Mouse (Mus musculus): ENCODE results near the gene Tubb2a. TPM values are rescaled to one million over a fixed set of nuclear protein-coding genes. Genes with fewer than 3 reads are reported as not detected.
A peak's percentile ranks its signal among the peaks of the same experiment; 100 is the strongest.
"Not testable (repeated sequence)": the region's sequence is repeated elsewhere in the genome, so short reads cannot be mapped to it uniquely, and the experiment has no call there.

Tubb2a gene
- total and polyA plus RNA-seq, 2 experiments: 27.5 to 569 TPM

GRCm38 (mm10) chr13:34076561-34077491 is 981 bp downstream of the Tubb2a start:
- DNase-seq (ENCODE audit: extremely low read depth, low read depth, low spot score): peak; percentile 90
- peak overlapping the region; percentile 66 for H3K27ac ChIP-seq (replicated peaks; ENCODE audit: insufficient read depth, low read depth, low read length)
- WGBS: 16% methylated on average over 20 of the region's 20 CpGs

GRCm38 (mm10) chr13:34075893-34076292 is 1.9 kb downstream of the Tubb2a start:
- peaks cover 13% of the 10 kb centered on the region for H3K4me1 ChIP-seq (ENCODE audit: control insufficient read depth, insufficient read depth, low read length)
- DNase-seq (ENCODE audit: extremely low read depth, low read depth, low spot score); H3K27ac ChIP-seq (replicated peaks; ENCODE audit: insufficient read depth, low read depth, low read length); H3K27me3 ChIP-seq (ENCODE audit: control insufficient read depth, insufficient read depth, low read length); H3K79me2 ChIP-seq (ENCODE audit: control insufficient read depth, insufficient read depth, low read length); H3K9ac ChIP-seq (ENCODE audit: low read depth, low read length); H3K4me3 ChIP-seq (ENCODE audit: insufficient read depth, low read depth, low read length); H3K36me3 ChIP-seq (ENCODE audit: control insufficient read depth, insufficient read depth, low read length): not testable (repeated sequence)
- WGBS: 50% methylated on average over 6 of the region's 6 CpGs

More at GRCm38 (mm10) chr13:34076561-34077491, 981 bp downstream of the Tubb2a start:
- TF ChIP-seq POLR2A (IDR thresholded peaks at IDR 0.05; ENCODE audit: extremely low read depth, insufficient read depth, low read length) (no peak), CTCF (IDR thresholded peaks at IDR 0.05; ENCODE audit: low read depth, low read length) (0 out of 2 replicates have a peak, but pooled peaks have one; percentile 9)
- Histone ChIP-seq H3K79me2 (ENCODE audit: control insufficient read depth, insufficient read depth, low read length) (no peaks in the 10 kb centered on the region; the same call in 1 of the 2 replicates), H3K4me1 (ENCODE audit: control insufficient read depth, insufficient read depth, low read length) (peaks cover 13% of the 10 kb centered on the region), H3K4me3 (ENCODE audit: insufficient read depth, low read depth, low read length) (peak overlapping the region; percentile 45), H3K36me3 (ENCODE audit: control insufficient read depth, insufficient read depth, low read length) (peaks cover 4% of the 10 kb centered on the region; the same call in 1 of the 2 replicates), H3K27me3 (ENCODE audit: control insufficient read depth, insufficient read depth, low read length) (no peaks in the 10 kb centered on the region), H3K9ac (ENCODE audit: low read depth, low read length) (peak overlapping the region; percentile 43)

- H3K9ac ChIP-seq (ENCODE audit: low read depth, low read length); H3K4me3 ChIP-seq (ENCODE audit: insufficient read depth, low read depth, low read length); H3K27ac ChIP-seq (replicated peaks; ENCODE audit: insufficient read depth, low read depth, low read length); H3K79me2 ChIP-seq (ENCODE audit: control insufficient read depth, insufficient read depth, low read length); DNase-seq (ENCODE audit: extremely low read depth, low read depth, low spot score); H3K36me3 ChIP-seq (ENCODE audit: control insufficient read depth, insufficient read depth, low read length); H3K27me3 ChIP-seq (ENCODE audit: control insufficient read depth, insufficient read depth, low read length): not testable (repeated sequence)
- H3K4me1 ChIP-seq (ENCODE audit: control insufficient read depth, insufficient read depth, low read length): peaks cover 13% of the 10 kb centered on the region
- 90% methylated on average over 12 of the region's 17 CpGs for WGBS
Measured at GRCm38 (mm10) chr13:34074441-34074840, 3.4 kb downstream of the Tubb2a start.

GRCm38 (mm10) chr13:34072847-34073246 is 5.0 kb downstream of the Tubb2a start:
- no peak overlapping the region for H3K9ac ChIP-seq (ENCODE audit: low read depth, low read length)
- H3K27ac ChIP-seq (replicated peaks; ENCODE audit: insufficient read depth, low read depth, low read length): no peak overlapping the region

GRCm38 (mm10) chr13:34071836-34072235 is 6.0 kb downstream of the Tubb2a start:
- WGBS: 87% methylated on average over 6 of the region's 6 CpGs
- no peak for DNase-seq (ENCODE audit: extremely low read depth, low read depth, low spot score)
- TF ChIP-seq POLR2A (IDR thresholded peaks at IDR 0.05; ENCODE audit: extremely low read depth, insufficient read depth, low read length) (no peak), CTCF (IDR thresholded peaks at IDR 0.05; ENCODE audit: low read depth, low read length) (no peak)

More at GRCm38 (mm10) chr13:34072847-34073246, 5.0 kb downstream of the Tubb2a start:
- Histone ChIP-seq H3K4me3 (ENCODE audit: insufficient read depth, low read depth, low read length) (no peak overlapping the region), H3K79me2 (ENCODE audit: control insufficient read depth, insufficient read depth, low read length) (no peaks in the 10 kb centered on the region; the same call in 1 of the 2 replicates), H3K27me3 (ENCODE audit: control insufficient read depth, insufficient read depth, low read length) (no peaks in the 10 kb centered on the region), H3K4me1 (ENCODE audit: control insufficient read depth, insufficient read depth, low read length) (peaks cover 7% of the 10 kb centered on the region), H3K36me3 (ENCODE audit: control insufficient read depth, insufficient read depth, low read length) (peaks cover 14% of the 10 kb centered on the region)
- TF ChIP-seq POLR2A (IDR thresholded peaks at IDR 0.05; ENCODE audit: extremely low read depth, insufficient read depth, low read length) (no peak), CTCF (IDR thresholded peaks at IDR 0.05; ENCODE audit: low read depth, low read length) (no peak)
- 66% methylated on average over 3 of the region's 3 CpGs for WGBS
- peak; percentile 39 for DNase-seq (ENCODE audit: extremely low read depth, low read depth, low spot score)

GRCm38 (mm10) chr13:34070296-34070695 is 7.5 kb downstream of the Tubb2a start:
- Histone ChIP-seq H3K27me3 (ENCODE audit: control insufficient read depth, insufficient read depth, low read length) (no peaks in the 10 kb centered on the region), H3K4me3 (ENCODE audit: insufficient read depth, low read depth, low read length) (no peak overlapping the region), H3K36me3 (ENCODE audit: control insufficient read depth, insufficient read depth, low read length) (peaks cover 26% of the 10 kb centered on the region), H3K4me1 (ENCODE audit: control insufficient read depth, insufficient read depth, low read length) (no peaks in the 10 kb centered on the region), H3K9ac (ENCODE audit: low read depth, low read length) (no peak overlapping the region), H3K27ac (replicated peaks; ENCODE audit: insufficient read depth, low read depth, low read length) (no peak overlapping the region), H3K79me2 (ENCODE audit: control insufficient read depth, insufficient read depth, low read length) (no peaks in the 10 kb centered on the region)
- 53% methylated on average over 4 of the region's 4 CpGs for WGBS
- TF ChIP-seq CTCF (IDR thresholded peaks at IDR 0.05; ENCODE audit: low read depth, low read length) (no peak), POLR2A (IDR thresholded peaks at IDR 0.05; ENCODE audit: extremely low read depth, insufficient read depth, low read length) (no peak)
- DNase-seq (ENCODE audit: extremely low read depth, low read depth, low spot score): no peak

More at GRCm38 (mm10) chr13:34071836-34072235, 6.0 kb downstream of the Tubb2a start:
- peaks cover 7% of the 10 kb centered on the region for H3K4me1 ChIP-seq (ENCODE audit: control insufficient read depth, insufficient read depth, low read length)
- H3K27me3 ChIP-seq (ENCODE audit: control insufficient read depth, insufficient read depth, low read length): no peaks in the 10 kb centered on the region
- H3K9ac ChIP-seq (ENCODE audit: low read depth, low read length): no peak overlapping the region
- H3K27ac ChIP-seq (replicated peaks; ENCODE audit: insufficient read depth, low read depth, low read length): no peak overlapping the region
- no peaks in the 10 kb centered on the region; the same call in 1 of the 2 replicates for H3K79me2 ChIP-seq (ENCODE audit: control insufficient read depth, insufficient read depth, low read length)
- peaks cover 18% of the 10 kb centered on the region for H3K36me3 ChIP-seq (ENCODE audit: control insufficient read depth, insufficient read depth, low read length)
- H3K4me3 ChIP-seq (ENCODE audit: insufficient read depth, low read depth, low read length): no peak overlapping the region

Data from liver, adult 2 months (tissue).